8 mouse cellular contexts compared by ENCODE assay signal in the genomic region with DNA sequence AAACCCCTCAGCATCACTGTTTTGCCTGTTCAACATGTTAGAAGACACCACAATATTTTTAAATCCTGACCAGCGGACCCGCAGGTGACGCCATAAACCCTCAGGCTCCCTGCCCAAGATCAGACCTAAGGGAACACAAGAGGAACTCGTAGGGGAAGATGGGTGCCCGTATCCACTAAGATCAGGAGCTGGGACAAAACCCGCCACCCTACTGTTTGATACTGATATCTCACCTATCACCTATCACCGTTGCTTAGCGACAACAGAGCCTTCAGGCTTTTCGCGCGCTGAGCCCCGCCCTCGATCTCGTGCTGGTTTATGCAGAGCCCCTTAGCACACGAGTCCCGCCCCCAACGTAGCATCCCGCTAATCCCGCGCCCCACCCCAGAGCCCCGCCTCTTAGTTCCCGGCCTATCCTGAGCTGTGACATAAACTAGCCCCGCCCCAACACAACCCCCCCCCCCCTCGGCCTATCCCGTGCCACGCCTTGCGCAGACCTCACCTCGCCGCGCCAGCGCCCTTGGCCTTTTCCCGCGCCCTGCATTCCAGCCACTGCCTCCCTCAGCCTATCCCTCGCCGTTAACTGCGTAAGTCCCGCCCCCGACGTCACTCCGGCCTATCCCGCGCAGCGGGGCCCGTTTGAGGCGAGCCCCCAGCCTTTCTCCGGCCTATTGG. TPM values are rescaled to one million over a fixed set of nuclear protein-coding genes. Genes with fewer than 3 reads are reported as not detected.
DNase-seq lines count a peak whose midpoint lies in the region; ATAC-seq and TF ChIP-seq lines count a peak whose summit lies in the region.

A gene (plus strand): TSS at position 500 of the 675 bp plus-strand sequence.

- peak; percentile 84 for ATAC-seq in frontal cortex, adult (ENCODE audit: low TSS enrichment)
- ATAC-seq in lung, postnatal 0 days, result peak; percentile 97

- H3K9me3 ChIP-seq in hindbrain, embryonic 10.5 days, result no peaks in the 10 kb centered on the region
- H3K9me3 ChIP-seq in lung, postnatal 0 days (ENCODE audit: low read length), result no peaks in the 10 kb centered on the region

- H3K4me1 ChIP-seq in hindbrain, embryonic 10.5 days (replicated peaks), result peaks cover 27% of the 10 kb centered on the region
- H3K4me1 ChIP-seq in lung, postnatal 0 days (ENCODE audit: insufficient read depth, low read depth, low read length), result no peaks in the 10 kb centered on the region; the same call in 1 of the 2 replicates

- H3K36me3 ChIP-seq in hindbrain, embryonic 10.5 days, result peaks cover 27% of the 10 kb centered on the region
- H3K36me3 ChIP-seq in lung, postnatal 0 days (ENCODE audit: insufficient read depth, low read length), result 0 out of 2 replicates have a peak, but pooled peaks cover 9% of the 10 kb centered on the region

- TF ChIP-seq EP300 in lung, postnatal 0 days (IDR thresholded peaks at IDR 0.05), result no peak

- H3K9ac ChIP-seq in lung, postnatal 0 days (replicated peaks; ENCODE audit: low read depth), result peak within 1 kb of the TSS; percentile 76

- no peak for TF ChIP-seq CTCF in lung, postnatal 0 days (IDR thresholded peaks at IDR 0.05)

- no peaks in the 10 kb centered on the region for H3K27me3 ChIP-seq in hindbrain, embryonic 10.5 days (ENCODE audit: insufficient read depth, poor library complexity, severe bottlenecking)
- H3K27me3 ChIP-seq in lung, postnatal 0 days (replicated peaks; ENCODE audit: insufficient read depth, low read length), result no peaks in the 10 kb centered on the region

- peak; percentile 96 for DNase-seq in MN1 (ENCODE audit: low spot score)
- DNase-seq in cerebellum, adult 9-10 months, result peak; percentile 99
- DNase-seq in hindbrain, embryonic 10.5 days (ENCODE audit: low spot score), result peak; percentile 99
- peak; percentile 99 for DNase-seq in layer of hippocampus, adult 9-11 months
- peak; percentile 99 for DNase-seq in lung, postnatal 0 days (ENCODE audit: low spot score)
- DNase-seq in ovary, postnatal 14 days (ENCODE audit: low spot score), result peak; percentile 97
- DNase-seq in thymus, postnatal 14 days, result peak; percentile 99

- WGBS in hindbrain, embryonic 10.5 days, result 2% methylated on average over 45 of the region's 46 CpGs
- 2% methylated on average over 29 of the region's 46 CpGs for WGBS in lung, postnatal 0 days

- H3K4me3 ChIP-seq in hindbrain, embryonic 10.5 days, result peak within 1 kb of the TSS; percentile 89
- peak within 1 kb of the TSS; percentile 68 for H3K4me3 ChIP-seq in lung, postnatal 0 days (ENCODE audit: low read depth, low read length)

- H3K4me2 ChIP-seq in lung, postnatal 0 days (replicated peaks; ENCODE audit: low read depth, low read length), result peak within 1 kb of the TSS; percentile 97

- H3K27ac ChIP-seq in hindbrain, embryonic 10.5 days, result peak within 1 kb of the TSS; percentile 94
- H3K27ac ChIP-seq in lung, postnatal 0 days (ENCODE audit: low read length), result peak within 1 kb of the TSS; percentile 86

RNA-seq across cellular contexts. Expression of the gene that starts here (rescaled TPM):
- polyA plus RNA-seq in hindbrain, embryonic 10.5 days (2016; fragmentation: Nextera tagmentation; extraction: Ambion mirVana), result 281 and 334 TPM in 2 replicates
- 130 and 152 TPM in 2 replicates for polyA plus RNA-seq in lung, postnatal 0 days (2015; fragmentation: Nextera tagmentation; extraction: Ambion mirVana)

Comparison
In these comparisons a context has a peak if more than half of its experiments do, and no peak if none do; other contexts are left out.
1. Peak in every context shown above with its lines: DNase-seq, ATAC-seq, H3K4me3 ChIP-seq and H3K27ac ChIP-seq.